Mouse (Mus musculus) adrenal gland, postnatal 4 days (tissue): ENCODE results near the gene Bbs12. TPM values are rescaled to one million over a fixed set of nuclear protein-coding genes. Genes with fewer than 3 reads are reported as not detected.

ENCODE experiments used
- DNase-seq, 2 experiments: peaks; one replicate each; pipeline ENCODE4 v3.0.0; 2021 to 2022; ENCODE audit warnings: low spot score in 2 of 2, mixed read lengths in 2 of 2
- long read RNA-seq, 2 experiments: library from polyadenylated mRNA; stranded (forward); transcript quantifications; one replicate each; pipeline ENCODE4 v2.0.0; 2021
- total RNA-seq, 2 experiments: library from RNA; stranded (reverse); gene quantifications; 2 replicates each; pipeline ENCODE4 v1.2.3; 2021

Bbs12 gene
- 1 to 10 TPM; 6.0 TPM for total RNA-seq
- long read RNA-seq, experiment 1, partial matches to known transcripts = 0 of 3 reads
- long read RNA-seq, experiment 1, other reads (novel, unspliced or antisense) = 1 of 3 reads
- long read RNA-seq, experiment 2, partial matches to known transcripts = 0 of 6 reads
- long read RNA-seq, experiment 2, other reads (novel, unspliced or antisense) = 1 of 6 reads

GRCm38 (mm10) chr3:37312370-37312941 lies at the start of gene Bbs12, which contains the start of gene Cetn4:
Gene Bbs12 (plus strand): TSS chr3:37312554.
Gene Cetn4 (minus strand): TSS chr3:37312708.
- peak; percentile 91 to 96 for DNase-seq

- no peak for DNase-seq
Measured at GRCm38 (mm10) chr3:37268338-37268737, 44.0 kb upstream of the Bbs12 start.

GRCm38 (mm10) chr3:37269926-37270325 lies 42.4 kb upstream of the Bbs12 start:
- no peak for DNase-seq

- no peak for DNase-seq
Measured at GRCm38 (mm10) chr3:37271209-37271608, 41.1 kb upstream of the Bbs12 start.

- DNase-seq = no peak
Measured at GRCm38 (mm10) chr3:37273092-37273491, 39.3 kb upstream of the Bbs12 start.

GRCm38 (mm10) chr3:37274661-37275060 lies 37.7 kb upstream of the Bbs12 start:
- DNase-seq = no peak

GRCm38 (mm10) chr3:37280221-37280620 lies 32.1 kb upstream of the Bbs12 start:
- no peak for DNase-seq

- DNase-seq = no peak
Measured at GRCm38 (mm10) chr3:37280871-37281270, 31.5 kb upstream of the Bbs12 start.

GRCm38 (mm10) chr3:37282299-37282922 lies 29.9 kb upstream of the Bbs12 start:
- no peak for DNase-seq

- DNase-seq = no peak
Measured at GRCm38 (mm10) chr3:37283234-37283633, 29.1 kb upstream of the Bbs12 start.

- no peak for DNase-seq
Measured at GRCm38 (mm10) chr3:37289237-37289636, 23.1 kb upstream of the Bbs12 start.

- no peak for DNase-seq
Measured at GRCm38 (mm10) chr3:37290881-37291541, 21.3 kb upstream of the Bbs12 start.

- DNase-seq = no peak
Measured at GRCm38 (mm10) chr3:37291929-37292328, 20.4 kb upstream of the Bbs12 start.

GRCm38 (mm10) chr3:37292654-37293053 lies 19.7 kb upstream of the Bbs12 start:
- DNase-seq = no peak

GRCm38 (mm10) chr3:37299470-37299869 lies 12.9 kb upstream of the Bbs12 start:
- no peak for DNase-seq

- no peak for DNase-seq
Measured at GRCm38 (mm10) chr3:37302685-37303084, 9.7 kb upstream of the Bbs12 start.

GRCm38 (mm10) chr3:37303392-37304139 lies 8.8 kb upstream of the Bbs12 start:
- DNase-seq = no peak

GRCm38 (mm10) chr3:37311897-37312369 lies 421 bp upstream of the Bbs12 start:
- no peak for DNase-seq

- DNase-seq = no peak
Measured at GRCm38 (mm10) chr3:37313371-37313770, 1.0 kb downstream of the Bbs12 start.

GRCm38 (mm10) chr3:37316233-37316632 lies 3.9 kb downstream of the Bbs12 start:
- no peak for DNase-seq

- no peak for DNase-seq
Measured at GRCm38 (mm10) chr3:37324310-37324709, 12.0 kb downstream of the Bbs12 start.
